Mouse (Mus musculus) ovary, postnatal 36 days (tissue): ENCODE measurements around the gene Pmch.

ENCODE experiments used
- DNase-seq: peaks from one replicate; pipeline ENCODE4 v3.0.0; 2022; ENCODE audit warnings: low spot score, mixed read lengths

The Pmch gene

GRCm38 (mm10) chr10:88090772-88091171 lies at the start of gene Pmch:
TSS of gene Pmch (plus strand) at chr10:88091072.
- DNase-seq = no peak

GRCm38 (mm10) chr10:88044297-88044696 lies 46.6 kb upstream of the Pmch start:
- DNase-seq = no peak

GRCm38 (mm10) chr10:88046098-88046771 lies 44.6 kb upstream of the Pmch start:
- no peak for DNase-seq

GRCm38 (mm10) chr10:88054233-88054985 lies 36.5 kb upstream of the Pmch start:
- DNase-seq = no peak

- peak; percentile 29 for DNase-seq
These were observed 33.8 kb upstream of the Pmch start for GRCm38 (mm10) chr10:88056950-88057649.

GRCm38 (mm10) chr10:88063436-88063835 lies 27.4 kb upstream of the Pmch start:
- no peak for DNase-seq

GRCm38 (mm10) chr10:88064872-88065271 lies 26.0 kb upstream of the Pmch start:
- no peak for DNase-seq

- no peak for DNase-seq
These were observed 23.5 kb upstream of the Pmch start for GRCm38 (mm10) chr10:88067377-88067776.

GRCm38 (mm10) chr10:88106169-88106568 lies 15.3 kb downstream of the Pmch start:
- DNase-seq = no peak

- DNase-seq = no peak
These were observed 22.4 kb downstream of the Pmch start for GRCm38 (mm10) chr10:88113290-88113689.

- no peak for DNase-seq
These were observed 28.8 kb downstream of the Pmch start for GRCm38 (mm10) chr10:88119721-88120120.

GRCm38 (mm10) chr10:88135630-88136029 lies 44.8 kb downstream of the Pmch start:
- no peak for DNase-seq
